Mouse (Mus musculus) retina, postnatal 7 days (tissue): ENCODE results near the gene Vgll4.

Experiments
- DNase-seq: peaks from one replicate; pipeline ENCODE4 v3.0.0-alpha.2; 2012; ENCODE audit warnings: low read depth, low spot score

Vgll4 gene

GRCm38 (mm10) chr6:114871010-114871660 lies 98.7 kb downstream of the Vgll4 start:
- no peak for DNase-seq

GRCm38 (mm10) chr6:114869501-114870076 lies 100.2 kb downstream of the Vgll4 start:
- DNase-seq, result no peak

- no peak for DNase-seq
Measured at GRCm38 (mm10) chr6:114868656-114869055, 101.1 kb downstream of the Vgll4 start.

GRCm38 (mm10) chr6:114866619-114867018 lies 103.2 kb downstream of the Vgll4 start:
- no peak for DNase-seq

- DNase-seq, result no peak
Measured at GRCm38 (mm10) chr6:114866078-114866477, 103.7 kb downstream of the Vgll4 start.

DNA sequence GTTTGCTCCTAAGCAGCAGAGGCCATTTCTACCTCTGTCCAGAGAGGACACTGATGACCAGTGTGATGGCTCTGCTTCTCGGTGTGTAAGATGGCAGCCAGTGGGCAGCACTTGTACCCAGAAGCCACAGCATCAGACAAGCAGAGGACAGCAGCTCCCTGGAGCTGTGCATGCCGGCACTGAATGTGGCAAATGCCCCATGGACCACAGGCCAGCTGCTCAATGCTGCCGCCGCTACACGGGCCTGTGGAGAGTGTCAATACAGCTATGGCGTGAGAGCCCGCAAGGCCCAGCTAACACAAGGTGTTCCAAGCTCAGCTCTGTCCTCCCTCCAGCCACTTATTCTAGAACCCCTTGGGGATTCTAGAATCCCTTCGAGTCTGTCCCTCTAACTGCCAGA lies 105.4 kb downstream of the Vgll4 start:
- DNase-seq, result no peak

- DNase-seq, result no peak
Measured at GRCm38 (mm10) chr6:114863501-114863900, 106.3 kb downstream of the Vgll4 start.

- no peak for DNase-seq
Measured at GRCm38 (mm10) chr6:114862046-114862445, 107.7 kb downstream of the Vgll4 start.

DNA sequence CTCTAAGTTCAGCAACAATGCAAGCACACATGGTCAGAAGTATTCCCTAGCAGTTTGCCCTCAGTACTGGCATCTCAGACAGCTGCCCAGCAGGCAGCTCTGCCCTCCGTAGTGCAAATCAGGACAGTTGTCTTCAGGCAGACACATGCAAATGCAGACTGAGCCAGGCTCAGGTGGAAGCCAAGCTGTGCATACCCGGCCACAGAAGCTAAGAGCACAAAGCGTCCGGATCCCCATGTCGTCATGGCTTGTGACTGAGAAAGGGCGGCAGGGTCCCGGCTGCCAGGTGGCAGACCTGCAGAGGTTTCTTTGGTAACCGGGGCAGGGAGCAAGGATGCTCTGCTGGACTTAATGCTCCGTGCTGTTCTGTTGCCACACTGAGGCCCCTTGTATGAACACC lies 108.2 kb downstream of the Vgll4 start:
- no peak for DNase-seq

- no peak for DNase-seq
Measured at GRCm38 (mm10) chr6:114860677-114861568, 108.9 kb downstream of the Vgll4 start.

GRCm38 (mm10) chr6:114858722-114859053 lies 111.1 kb downstream of the Vgll4 start:
- no peak for DNase-seq

DNA sequence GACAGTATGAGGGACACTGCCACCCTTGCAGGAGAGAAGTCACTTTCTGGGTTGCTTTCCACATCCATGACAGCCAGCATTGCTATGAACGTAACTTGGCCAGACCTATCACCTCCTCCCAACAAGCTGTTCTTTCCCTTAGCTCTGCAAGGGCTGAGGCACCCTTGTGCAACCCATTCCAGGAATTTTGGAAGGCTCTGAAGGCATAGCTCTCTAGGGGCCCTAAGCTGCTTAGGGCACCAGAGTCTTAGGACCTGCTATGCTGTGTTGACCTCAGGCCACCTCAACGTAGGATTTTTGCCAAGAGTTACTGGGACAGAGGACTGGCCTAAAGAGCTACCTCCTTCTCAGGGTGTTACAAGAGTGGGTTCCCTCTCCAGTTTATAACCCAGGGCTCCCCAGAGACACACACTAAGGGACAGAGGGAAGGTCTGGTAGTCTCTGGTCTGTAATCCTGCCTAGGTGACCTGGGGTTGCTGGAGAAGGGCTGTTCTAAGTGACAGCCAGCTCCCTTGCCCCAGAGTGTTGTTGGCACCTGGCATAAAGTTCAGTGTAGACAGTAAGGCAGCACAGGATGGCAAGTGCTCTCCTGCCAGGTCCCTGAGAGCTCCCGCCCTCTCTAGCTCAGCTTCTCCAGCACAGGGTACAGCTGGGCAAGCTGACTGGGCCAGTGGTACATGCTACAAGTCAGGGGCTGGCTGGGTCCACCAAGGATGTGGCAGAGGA lies 111.6 kb downstream of the Vgll4 start:
- no peak for DNase-seq

DNA sequence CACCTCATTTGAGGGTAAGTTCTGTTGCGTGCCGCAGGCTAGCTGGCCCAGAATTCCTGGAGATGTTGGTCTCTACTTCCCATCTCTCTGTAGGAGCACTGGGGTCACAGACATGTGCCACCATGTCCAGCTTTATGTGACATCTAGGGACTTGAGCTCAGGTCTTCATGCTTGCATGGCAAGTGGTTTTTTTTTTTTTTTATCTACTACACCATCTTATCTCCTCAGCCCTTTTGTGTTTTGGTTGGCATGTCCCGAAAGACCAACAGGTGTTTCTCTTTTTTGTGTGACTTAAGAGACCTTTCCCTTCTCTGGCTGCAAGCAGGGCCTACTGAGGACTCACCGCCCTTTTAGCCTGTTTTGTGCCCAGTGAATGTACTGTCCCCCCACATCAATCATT lies 113.3 kb downstream of the Vgll4 start:
- no peak for DNase-seq

DNA sequence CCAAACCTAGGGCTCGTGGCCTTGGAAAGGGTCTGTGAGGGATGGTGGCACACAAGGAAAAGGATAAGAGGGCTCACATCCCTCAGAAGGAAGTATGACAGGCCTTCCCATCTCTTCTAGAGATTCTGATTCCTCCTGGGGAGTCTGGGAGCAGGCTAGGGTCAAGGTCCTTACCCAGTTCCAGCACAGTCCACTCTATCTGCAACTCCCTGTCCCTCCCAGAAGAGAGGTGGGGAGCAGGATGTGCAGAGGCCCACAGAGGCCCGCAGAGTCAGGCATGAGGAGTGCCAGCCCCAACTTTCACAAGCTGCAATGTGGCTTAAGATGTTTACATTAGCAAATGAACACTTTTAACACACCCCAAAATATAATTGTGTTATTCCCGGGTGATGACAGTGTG lies 114.2 kb downstream of the Vgll4 start:
- DNase-seq, result no peak

DNA sequence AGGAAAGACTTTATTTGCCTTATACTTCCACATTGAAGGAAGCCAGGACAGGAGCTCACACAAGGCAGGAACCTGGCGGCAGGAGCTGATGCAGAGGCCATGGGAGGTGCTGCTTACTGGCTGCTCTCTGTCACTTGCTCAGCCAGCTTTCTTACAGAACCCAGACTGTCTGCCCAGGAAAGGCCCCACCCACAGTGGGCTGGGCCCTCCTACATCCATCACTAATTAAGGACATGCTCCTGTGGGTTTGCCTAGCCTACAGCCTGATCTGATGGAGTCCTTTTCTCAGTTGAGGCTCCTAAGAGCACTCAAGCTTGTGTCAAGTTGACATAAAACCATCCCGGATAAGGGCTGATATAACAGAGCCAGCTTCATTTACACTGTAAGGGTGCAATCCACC lies 115.4 kb downstream of the Vgll4 start:
- DNase-seq, result no peak

DNA sequence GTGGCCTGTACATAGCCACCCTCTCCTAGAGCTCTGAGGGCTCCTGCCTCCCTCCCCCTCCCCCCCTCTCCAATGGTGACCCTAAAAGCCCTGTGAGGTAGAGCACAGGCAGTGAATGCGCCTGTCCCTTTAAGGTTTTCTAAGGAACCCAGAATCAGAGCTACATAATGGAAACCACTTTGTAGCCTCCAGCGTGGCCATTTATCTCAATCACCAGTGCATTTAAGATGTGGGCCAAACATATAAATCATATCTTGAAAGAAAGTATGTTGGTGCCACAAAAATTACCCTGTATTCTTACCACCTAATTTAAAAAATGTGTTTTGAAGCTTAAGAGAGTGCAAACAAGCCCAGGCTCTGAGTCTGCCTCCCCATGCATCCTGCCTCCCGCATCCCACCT lies 117.1 kb downstream of the Vgll4 start:
- DNase-seq, result no peak

DNA sequence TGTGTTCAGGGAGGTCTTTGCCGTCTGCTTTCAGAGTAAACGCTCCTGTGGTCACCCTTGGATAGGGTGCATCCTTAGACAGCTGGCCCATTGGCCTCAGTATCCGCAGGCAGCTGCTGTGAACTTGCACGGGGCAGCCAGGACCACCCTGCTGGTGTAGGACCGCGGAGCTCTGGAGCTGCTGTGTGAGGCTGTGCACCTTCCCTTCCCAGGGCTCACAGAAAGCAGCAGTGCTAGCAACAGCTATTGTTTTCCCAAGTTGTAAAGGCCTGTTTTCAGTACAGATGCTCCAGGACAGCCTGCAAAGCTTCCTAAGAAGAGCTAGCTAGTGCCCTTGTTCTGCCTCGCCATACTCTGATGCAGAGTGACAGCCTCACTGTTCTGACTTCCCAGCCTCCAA lies 118.1 kb downstream of the Vgll4 start:
- no peak for DNase-seq

DNA sequence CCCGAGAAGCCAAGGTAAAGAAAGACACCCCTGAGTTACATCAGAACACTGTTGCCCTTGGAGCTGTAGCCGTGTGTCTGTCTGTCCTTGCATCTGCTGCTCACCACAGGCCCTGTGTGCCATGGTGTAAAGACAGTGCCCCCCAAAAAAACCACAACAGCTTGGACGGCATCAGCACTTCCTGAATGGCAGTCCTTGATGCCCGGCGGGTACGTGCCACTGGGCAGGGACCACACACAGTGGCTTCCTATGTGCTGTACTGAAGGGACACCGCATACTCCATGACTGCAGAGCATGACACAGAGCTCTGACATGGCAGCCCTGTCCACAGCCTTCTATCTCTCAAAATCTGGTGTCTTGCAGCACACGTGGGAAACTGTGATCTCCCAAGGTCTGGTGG lies 120.0 kb downstream of the Vgll4 start:
- DNase-seq, result no peak

GRCm38 (mm10) chr6:114848761-114849160 lies 121.0 kb downstream of the Vgll4 start:
- no peak for DNase-seq

- no peak for DNase-seq
Measured at GRCm38 (mm10) chr6:114847582-114848174, 122.1 kb downstream of the Vgll4 start.

GRCm38 (mm10) chr6:114846153-114846772 lies 123.5 kb downstream of the Vgll4 start:
- DNase-seq, result no peak
